In genomic region chr5:113382580-113382979, GRCm38 (mm10) we compare ENCODE assay signal across 19 mouse cellular contexts. TPM values are rescaled to one million over a fixed set of nuclear protein-coding genes. Genes with fewer than 3 reads are reported as not detected.
"Had no signal": no experiment of that assay in that cellular context is flagged by ENCODE, and none has a peak within 500 bp of the region (broad histone marks: within the 10 kb centered on the region; RNA-seq: fewer than 3 reads in every experiment).

No protein-coding gene starts in this region.

- H3K9ac ChIP-seq: kidney, embryonic 15.5 days; liver, embryonic 15.5 days; stomach, embryonic 15.5 days had no signal

- DNase-seq: kidney, adult 2 months; kidney, postnatal 14 days; lung, adult 2 months; lung, postnatal 36 days; right cerebral cortex, postnatal 14 days; thymus, adult 2 months; thymus, postnatal 36 days had no signal

- H3K4me1 ChIP-seq: kidney, embryonic 15.5 days; limb, embryonic 10.5 days; liver, embryonic 15.5 days; stomach, embryonic 15.5 days had no signal

- H3K4me3 ChIP-seq: kidney, embryonic 15.5 days; left cerebral cortex, adult 2 months; limb, embryonic 10.5 days; liver, embryonic 15.5 days; stomach, embryonic 15.5 days had no signal

- H3K27me3 ChIP-seq: kidney, embryonic 15.5 days; liver, embryonic 15.5 days; stomach, embryonic 15.5 days had no signal

- H3K4me2 ChIP-seq: kidney, embryonic 15.5 days; liver, embryonic 11.5 days; liver, embryonic 15.5 days; stomach, embryonic 15.5 days had no signal

- H3K27ac ChIP-seq: kidney, embryonic 15.5 days; left cerebral cortex, adult 2 months; limb, embryonic 10.5 days; liver, embryonic 15.5 days; stomach, embryonic 15.5 days had no signal

- ATAC-seq: lung, postnatal 0 days had no signal

- H3K36me3 ChIP-seq: kidney, embryonic 15.5 days; limb, embryonic 10.5 days; liver, embryonic 15.5 days; stomach, embryonic 15.5 days had no signal

- H3K9me3 ChIP-seq: limb, embryonic 10.5 days; liver, embryonic 15.5 days; stomach, embryonic 15.5 days had no signal

RNA-seq across cellular contexts. Expression of gene Aym1, which starts 25.5 kb away (rescaled TPM):
- polyA plus RNA-seq: kidney, adult 2 months; kidney, embryonic 15.5 days; large intestine, adult 2 months; limb, embryonic 10.5 days; limb, embryonic 14.5 days; liver, embryonic 11.5 days; liver, embryonic 15.5 days; lung, adult 2 months; lung, postnatal 0 days; midbrain, postnatal 0 days; neural tube, embryonic 11.5 days; spleen, adult 2 months; stomach, embryonic 15.5 days; thymus, adult 2 months had no signal
